Mouse (Mus musculus) E14TG2a.4 (cell line): Measurements from ENCODE around the gene Scap.
"Not testable (repeated sequence)": the region's sequence is repeated elsewhere in the genome, so short reads cannot be mapped to it uniquely, and the experiment has no call there.

Source experiments
- H3K27me3 ChIP-seq: 2 replicates; pipeline ENCODE4 v1.6.1; 2014; ENCODE audit warnings: low read length, control low read depth; ENCODE audit not compliant: insufficient read depth
- H3K36me3 ChIP-seq: 2 replicates; pipeline ENCODE4 v1.6.1; 2014; ENCODE audit warnings: low read length, control low read depth; ENCODE audit not compliant: insufficient read depth
- H3K4me1 ChIP-seq: replicated peaks from 2 replicates; pipeline ENCODE4 v1.6.1; 2014; ENCODE audit warnings: low read depth, low read length, control low read depth
- H3K4me3 ChIP-seq: replicated peaks from 2 replicates; pipeline ENCODE4 v1.5.1; 2014; ENCODE audit warnings: mild to moderate bottlenecking, low read length
- H3K9me3 ChIP-seq: 2 replicates; pipeline ENCODE4 v1.6.1; 2014; ENCODE audit warnings: low read length, control low read depth
- CTCF ChIP-seq: conservative IDR thresholded peaks from 2 replicates; pipeline ENCODE4 v1.5.1; 2014; ENCODE audit warnings: low read length
- NANOG ChIP-seq: IDR thresholded peaks from 2 replicates; pipeline ENCODE4 v1.6.1; 2014; ENCODE audit warnings: borderline replicate concordance, low read length, mixed read lengths
- POU5F1 ChIP-seq: IDR thresholded peaks from 2 replicates; pipeline ENCODE4 v1.6.1; 2014; ENCODE audit warnings: low read length, borderline replicate concordance

The Scap gene

GRCm38 (mm10) chr9:110351932-110352632 is 19.0 kb downstream of the Scap start:
- Histone ChIP-seq H3K9me3 (no peaks in the 10 kb centered on the region), H3K27me3 (no peaks in the 10 kb centered on the region), H3K4me3 (no peak overlapping the region), H3K4me1 (peaks cover 24% of the 10 kb centered on the region), H3K36me3 (peaks cover 22% of the 10 kb centered on the region)
- TF ChIP-seq POU5F1 (no peak), CTCF (no peak), NANOG (no peak)

DNA sequence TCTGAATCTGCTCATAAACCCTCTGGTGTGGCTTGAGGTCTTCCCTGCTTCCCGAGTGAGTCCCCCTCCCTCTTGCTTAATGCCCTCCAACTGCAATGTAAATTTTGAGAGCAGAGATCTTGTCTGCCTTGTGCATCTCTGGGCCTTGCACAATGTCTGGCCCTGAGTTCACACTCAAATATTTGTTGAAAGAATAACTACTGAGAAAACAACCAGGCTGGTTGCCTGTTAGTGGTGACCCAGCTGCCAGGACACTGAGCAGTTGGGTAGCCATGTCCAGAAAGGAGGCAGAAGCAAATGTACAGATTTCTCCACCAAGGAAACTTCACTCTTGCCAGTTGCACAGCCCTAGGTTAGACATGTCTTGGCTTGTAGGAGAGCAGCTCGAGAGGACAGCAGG is 25.3 kb downstream of the Scap start:
- peaks cover 36% of the 10 kb centered on the region for H3K36me3 ChIP-seq
- no peaks in the 10 kb centered on the region for H3K9me3 ChIP-seq
- no peak overlapping the region for H3K4me3 ChIP-seq
- peaks cover 5% of the 10 kb centered on the region; the same call in 1 of the 2 replicates for H3K4me1 ChIP-seq
- H3K27me3 ChIP-seq, result no peaks in the 10 kb centered on the region
- TF ChIP-seq NANOG (no peak), POU5F1 (no peak), CTCF (no peak)

GRCm38 (mm10) chr9:110361299-110361698 is 28.2 kb downstream of the Scap start:
- H3K4me3 ChIP-seq, result no peak overlapping the region
- TF ChIP-seq POU5F1, result no peak
- no peak for TF ChIP-seq NANOG
- TF ChIP-seq CTCF, result no peak
- no peaks in the 10 kb centered on the region for H3K9me3 ChIP-seq
- peaks cover 45% of the 10 kb centered on the region for H3K36me3 ChIP-seq
- no peaks in the 10 kb centered on the region for H3K27me3 ChIP-seq
- H3K4me1 ChIP-seq, result peaks cover 10% of the 10 kb centered on the region

- H3K27me3 ChIP-seq, result no peaks in the 10 kb centered on the region
- H3K36me3 ChIP-seq, result peaks cover 39% of the 10 kb centered on the region
- H3K4me3 ChIP-seq, result no peak overlapping the region
- no peaks in the 10 kb centered on the region for H3K9me3 ChIP-seq
- TF ChIP-seq CTCF, result no peak
- no peak for TF ChIP-seq NANOG
- TF ChIP-seq POU5F1, result no peak
- H3K4me1 ChIP-seq, result peaks cover 13% of the 10 kb centered on the region
Measured at GRCm38 (mm10) chr9:110362337-110362736, 29.2 kb downstream of the Scap start.

GRCm38 (mm10) chr9:110366746-110367145 is 33.7 kb downstream of the Scap start:
- Histone ChIP-seq H3K36me3 (peaks cover 49% of the 10 kb centered on the region), H3K4me3 (no peak overlapping the region), H3K4me1 (peaks cover 7% of the 10 kb centered on the region; the same call in 1 of the 2 replicates), H3K9me3 (no peaks in the 10 kb centered on the region), H3K27me3 (no peaks in the 10 kb centered on the region)
- TF ChIP-seq POU5F1 (no peak), NANOG (no peak), CTCF (no peak)

DNA sequence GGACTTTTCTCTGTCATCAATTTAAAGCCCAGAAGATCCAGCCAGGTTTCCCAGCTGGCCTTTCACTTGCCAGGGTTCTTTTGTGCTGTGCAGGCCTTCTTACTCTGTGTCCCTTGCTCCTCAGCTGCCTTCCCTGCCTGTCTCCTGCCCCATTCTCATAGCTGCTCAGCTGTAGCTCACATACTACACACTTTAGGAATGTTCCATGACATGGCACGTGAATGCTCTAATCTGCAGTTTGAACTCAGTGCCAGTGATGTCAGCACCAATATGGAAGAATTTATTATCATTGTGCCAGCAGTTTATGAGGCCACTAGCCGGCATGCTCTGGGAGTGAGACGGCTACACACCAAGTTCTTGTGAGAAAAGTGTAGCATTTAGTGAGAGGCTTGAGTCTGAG is 36.8 kb downstream of the Scap start:
- no peaks in the 10 kb centered on the region for H3K27me3 ChIP-seq
- TF ChIP-seq CTCF, result no peak
- no peak for TF ChIP-seq POU5F1
- TF ChIP-seq NANOG, result no peak

DNA sequence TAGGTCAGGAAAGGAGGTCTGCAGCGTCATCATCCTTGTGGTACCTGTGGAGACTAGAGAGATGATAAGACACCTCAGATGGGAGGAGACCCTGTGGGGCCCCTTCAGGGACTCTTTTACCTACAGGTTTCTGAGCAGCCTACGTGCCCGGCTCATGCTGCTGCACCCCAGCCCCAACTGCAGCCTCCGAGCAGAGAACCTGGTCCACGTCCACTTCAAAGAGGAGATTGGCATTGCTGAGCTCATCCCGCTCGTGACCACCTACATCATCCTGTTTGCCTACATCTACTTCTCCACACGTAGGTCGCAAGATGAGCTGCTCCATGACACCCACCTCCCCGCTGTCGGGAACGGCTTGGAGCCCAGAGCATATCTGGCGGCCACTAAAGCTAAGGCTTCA is 40.8 kb downstream of the Scap start:
- Histone ChIP-seq H3K27me3 (no peaks in the 10 kb centered on the region), H3K4me1 (peaks cover 9% of the 10 kb centered on the region), H3K9me3 (no peaks in the 10 kb centered on the region), H3K36me3 (peaks cover 69% of the 10 kb centered on the region), H3K4me3 (no peak overlapping the region)
- TF ChIP-seq NANOG, result no peak
- TF ChIP-seq CTCF, result no peak
- no peak for TF ChIP-seq POU5F1

More for the DNA sequence above, 36.8 kb downstream of the Scap start:
- H3K4me3 ChIP-seq, result no peak overlapping the region
- peaks cover 7% of the 10 kb centered on the region; the same call in 1 of the 2 replicates for H3K4me1 ChIP-seq
- H3K9me3 ChIP-seq, result no peaks in the 10 kb centered on the region
- peaks cover 52% of the 10 kb centered on the region for H3K36me3 ChIP-seq

GRCm38 (mm10) chr9:110375668-110376067 is 42.6 kb downstream of the Scap start:
- Histone ChIP-seq H3K27me3 (peaks cover 11% of the 10 kb centered on the region), H3K9me3 (no peaks in the 10 kb centered on the region), H3K36me3 (peaks cover 74% of the 10 kb centered on the region), H3K4me3 (no peak overlapping the region), H3K4me1 (peaks cover 15% of the 10 kb centered on the region)
- TF ChIP-seq CTCF (no peak), POU5F1 (no peak), NANOG (no peak)

DNA sequence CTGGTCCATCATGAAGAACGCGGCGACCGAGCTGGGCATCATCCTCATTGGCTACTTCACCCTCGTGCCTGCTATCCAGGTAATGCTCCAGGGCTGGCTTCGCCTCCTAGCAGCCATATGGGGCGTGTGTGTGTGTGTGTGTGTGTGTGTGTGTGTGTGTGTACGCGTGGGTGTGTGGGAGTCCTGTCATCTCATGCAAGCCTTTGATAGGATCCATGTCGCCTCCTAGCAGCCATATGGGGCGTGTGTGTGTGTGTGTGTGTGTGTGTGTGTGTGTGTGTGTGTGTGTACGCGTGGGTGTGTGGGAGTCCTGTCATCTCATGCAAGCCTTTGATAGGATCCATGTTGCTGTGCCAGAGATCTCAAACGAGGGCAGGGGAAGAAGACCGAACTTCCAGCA is 44.6 kb downstream of the Scap start:
- not testable (repeated sequence) for H3K4me3 ChIP-seq
- H3K27me3 ChIP-seq, result peaks cover 27% of the 10 kb centered on the region

More for the DNA sequence above, 44.6 kb downstream of the Scap start:
- Histone ChIP-seq H3K4me1 (peaks cover 26% of the 10 kb centered on the region), H3K36me3 (peaks cover 76% of the 10 kb centered on the region)
- not testable (repeated sequence) for H3K9me3 ChIP-seq
